In genomic region chr16:11370132-11370544, GRCm38 (mm10) we compare ENCODE assay signal across 8 mouse cellular contexts. TPM values are rescaled to one million over a fixed set of nuclear protein-coding genes. Genes with fewer than 3 reads are reported as not detected.
A peak's percentile ranks its signal among the peaks of the same experiment; 100 is the strongest.
DNase-seq lines count a peak whose midpoint lies in the region; ATAC-seq and TF ChIP-seq lines count a peak whose summit lies in the region.

No protein-coding gene starts in this region.

- no peak for TF ChIP-seq CTCF in thymus, adult 2 months (IDR thresholded peaks at IDR 0.05; ENCODE audit: borderline replicate concordance, control insufficient read depth, extremely low read depth, insufficient read depth, low read length, poor library complexity)

- H3K4me2 ChIP-seq in forebrain, embryonic 13.5 days: no peak overlapping the region
- no peak overlapping the region for H3K4me2 ChIP-seq in forebrain, embryonic 11.5 days (ENCODE audit: low read depth, low read length, severe bottlenecking)
- no peak overlapping the region for H3K4me2 ChIP-seq in neural tube, embryonic 15.5 days

- H3K36me3 ChIP-seq in forebrain, embryonic 13.5 days (ENCODE audit: poor library complexity, severe bottlenecking): no peaks in the 10 kb centered on the region
- no peaks in the 10 kb centered on the region for H3K36me3 ChIP-seq in forebrain, embryonic 11.5 days (ENCODE audit: control insufficient read depth, insufficient read depth, low read length)
- H3K36me3 ChIP-seq in neural tube, embryonic 15.5 days: no peaks in the 10 kb centered on the region
- H3K36me3 ChIP-seq in thymus, adult 2 months (ENCODE audit: control insufficient read depth, insufficient read depth, low read length): no peaks in the 10 kb centered on the region

- ATAC-seq in forebrain, embryonic 13.5 days: peak; percentile 43; the same call in 1 of the 2 replicates
- no peak for ATAC-seq in forebrain, embryonic 11.5 days (replicated peaks; ENCODE audit: low FRiP score)
- peak; percentile 60; the same call in 1 of the 2 replicates for ATAC-seq in neural tube, embryonic 15.5 days (ENCODE audit: low FRiP score)

- no peak overlapping the region for H3K9ac ChIP-seq in forebrain, embryonic 13.5 days
- H3K9ac ChIP-seq in forebrain, embryonic 11.5 days (ENCODE audit: low read length): no peak overlapping the region
- H3K9ac ChIP-seq in neural tube, embryonic 15.5 days (replicated peaks): no peak overlapping the region

- no peaks in the 10 kb centered on the region for H3K27me3 ChIP-seq in forebrain, embryonic 13.5 days
- H3K27me3 ChIP-seq in forebrain, embryonic 11.5 days (ENCODE audit: control insufficient read depth, insufficient read depth, low read length): no peaks in the 10 kb centered on the region
- no peaks in the 10 kb centered on the region for H3K27me3 ChIP-seq in neural tube, embryonic 15.5 days (replicated peaks)
- H3K27me3 ChIP-seq in thymus, adult 2 months (ENCODE audit: control insufficient read depth, insufficient read depth, low read length): no peaks in the 10 kb centered on the region

- H3K4me3 ChIP-seq in forebrain, embryonic 13.5 days: no peak overlapping the region
- no peak overlapping the region for H3K4me3 ChIP-seq in forebrain, embryonic 11.5 days (ENCODE audit: low read depth, low read length)
- H3K4me3 ChIP-seq in neural tube, embryonic 15.5 days (replicated peaks): no peak overlapping the region
- no peak overlapping the region for H3K4me3 ChIP-seq in thymus, adult 2 months (ENCODE audit: control insufficient read depth, insufficient read depth, low read length)

- no peak for TF ChIP-seq POLR2A in thymus, adult 2 months (IDR thresholded peaks at IDR 0.05; ENCODE audit: control insufficient read depth, extremely low read depth, insufficient read depth, low read length, poor library complexity)

- H3K4me1 ChIP-seq in forebrain, embryonic 13.5 days: peaks cover 24% of the 10 kb centered on the region
- H3K4me1 ChIP-seq in forebrain, embryonic 11.5 days (replicated peaks; ENCODE audit: control insufficient read depth, insufficient read depth, low read length): peaks cover 3% of the 10 kb centered on the region; the same call in 1 of the 2 replicates
- H3K4me1 ChIP-seq in neural tube, embryonic 15.5 days: peaks cover 25% of the 10 kb centered on the region
- no peaks in the 10 kb centered on the region for H3K4me1 ChIP-seq in thymus, adult 2 months (replicated peaks; ENCODE audit: control insufficient read depth, insufficient read depth, low read length)

- H3K9me3 ChIP-seq in forebrain, embryonic 13.5 days (replicated peaks): no peaks in the 10 kb centered on the region
- H3K9me3 ChIP-seq in forebrain, embryonic 11.5 days (ENCODE audit: control insufficient read depth, low read length): no peaks in the 10 kb centered on the region
- no peaks in the 10 kb centered on the region for H3K9me3 ChIP-seq in neural tube, embryonic 15.5 days (replicated peaks)

- no peak for DNase-seq in forebrain, embryonic 11.5 days (ENCODE audit: low spot score)
- peak; percentile 21 for DNase-seq in right cerebral cortex, postnatal 4 days
- DNase-seq in right cerebral cortex, postnatal 14 days: no peak
- DNase-seq in kidney, adult 9 months: peak; percentile 51
- no peak for DNase-seq in thymus, adult 2 months
- DNase-seq in layer of hippocampus, adult 11-12 months (ENCODE audit: low spot score): no peak

- H3K27ac ChIP-seq in forebrain, embryonic 13.5 days: peak overlapping the region; percentile 37; the same call in 1 of the 2 replicates
- no peak overlapping the region for H3K27ac ChIP-seq in forebrain, embryonic 11.5 days (ENCODE audit: low read depth, low read length)
- H3K27ac ChIP-seq in neural tube, embryonic 15.5 days (replicated peaks): peak overlapping the region; percentile 34
- H3K27ac ChIP-seq in thymus, adult 2 months (ENCODE audit: control insufficient read depth, insufficient read depth, low read length): no peak overlapping the region

- WGBS in forebrain, embryonic 13.5 days: 40% methylated on average over 7 of the region's 7 CpGs
- 76% methylated on average over 7 of the region's 7 CpGs for WGBS in forebrain, embryonic 11.5 days
- 32% methylated on average over 7 of the region's 7 CpGs for WGBS in neural tube, embryonic 15.5 days
- 62% methylated on average over 7 of the region's 7 CpGs for WGBS in thymus, adult 2 months

RNA-seq across cellular contexts. Expression of gene Snx29, which starts 47.4 kb away (rescaled TPM):
- 13.0 and 15.7 TPM in 2 replicates for polyA plus RNA-seq in forebrain, embryonic 13.5 days (2015; fragmentation: Nextera tagmentation; extraction: Ambion mirVana)
- polyA plus RNA-seq in forebrain, embryonic 11.5 days (2014; fragmentation: Nextera tagmentation; extraction: Ambion mirVana): 12.5 and 13.5 TPM in 2 replicates
- 17.7 and 18.7 TPM in 2 replicates for polyA plus RNA-seq in neural tube, embryonic 15.5 days (2015; fragmentation: Nextera tagmentation; extraction: Ambion mirVana)
- polyA plus RNA-seq in thymus, adult 2 months (2012; rRNA removed): 15.0 and 16.9 TPM in 2 replicates

RNA-seq across cellular contexts. Expression of gene Tnfrsf17, which starts 56.5 kb away (rescaled TPM):
- polyA plus RNA-seq in forebrain, embryonic 13.5 days (2015; fragmentation: Nextera tagmentation; extraction: Ambion mirVana): 0.21 TPM in 1 of 2 replicates, not detected in the other
- 0.35 TPM in 1 of 2 replicates, not detected in the other for polyA plus RNA-seq in forebrain, embryonic 11.5 days (2014; fragmentation: Nextera tagmentation; extraction: Ambion mirVana)
- 0.19 TPM in 1 of 2 replicates, not detected in the other for polyA plus RNA-seq in neural tube, embryonic 15.5 days (2015; fragmentation: Nextera tagmentation; extraction: Ambion mirVana)
- 1.2 and 2.7 TPM in 2 replicates for polyA plus RNA-seq in thymus, adult 2 months (2012; rRNA removed)

Comparison
In these comparisons a context has a peak if more than half of its experiments do, and no peak if none do; other contexts are left out.
1. H3K27ac ChIP-seq: peak in forebrain, embryonic 13.5 days (single experiment) and neural tube, embryonic 15.5 days (single experiment); none in forebrain, embryonic 11.5 days (single experiment) and thymus, adult 2 months (single experiment).
2. DNase-seq: peak in right cerebral cortex, postnatal 4 days (single experiment) and kidney, adult 9 months (single experiment); none in forebrain, embryonic 11.5 days (single experiment), right cerebral cortex, postnatal 14 days (single experiment), thymus, adult 2 months (single experiment) and layer of hippocampus, adult 11-12 months (single experiment).